Mouse (Mus musculus) retina, adult 2 months (tissue): ENCODE data around the gene Baiap2l2.

Source experiments
- DNase-seq: peaks from one replicate; pipeline ENCODE4 v3.0.0-alpha.2; 2012; ENCODE audit warnings: low read depth, low spot score

Gene Baiap2l2

DNA sequence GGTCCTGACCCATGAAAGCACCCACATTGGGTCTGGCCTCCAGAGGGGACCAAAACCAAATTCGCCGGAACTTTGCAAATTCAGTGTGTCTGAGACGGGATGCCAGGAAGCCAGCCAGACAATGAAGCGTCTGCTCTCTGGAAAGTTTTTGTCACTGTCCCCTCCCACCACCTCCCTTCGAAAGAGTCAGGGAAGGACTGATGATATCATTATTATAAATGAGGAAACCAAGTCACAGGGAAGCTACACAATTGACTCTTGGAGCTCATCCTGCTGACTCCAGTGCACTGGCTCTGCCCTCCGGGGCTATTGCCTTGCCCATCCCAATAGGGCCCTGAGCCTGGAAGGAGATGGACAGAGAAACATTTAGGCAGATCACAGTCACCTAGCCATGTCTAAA is 71.7 kb downstream of the Baiap2l2 start:
- no peak for DNase-seq

DNA sequence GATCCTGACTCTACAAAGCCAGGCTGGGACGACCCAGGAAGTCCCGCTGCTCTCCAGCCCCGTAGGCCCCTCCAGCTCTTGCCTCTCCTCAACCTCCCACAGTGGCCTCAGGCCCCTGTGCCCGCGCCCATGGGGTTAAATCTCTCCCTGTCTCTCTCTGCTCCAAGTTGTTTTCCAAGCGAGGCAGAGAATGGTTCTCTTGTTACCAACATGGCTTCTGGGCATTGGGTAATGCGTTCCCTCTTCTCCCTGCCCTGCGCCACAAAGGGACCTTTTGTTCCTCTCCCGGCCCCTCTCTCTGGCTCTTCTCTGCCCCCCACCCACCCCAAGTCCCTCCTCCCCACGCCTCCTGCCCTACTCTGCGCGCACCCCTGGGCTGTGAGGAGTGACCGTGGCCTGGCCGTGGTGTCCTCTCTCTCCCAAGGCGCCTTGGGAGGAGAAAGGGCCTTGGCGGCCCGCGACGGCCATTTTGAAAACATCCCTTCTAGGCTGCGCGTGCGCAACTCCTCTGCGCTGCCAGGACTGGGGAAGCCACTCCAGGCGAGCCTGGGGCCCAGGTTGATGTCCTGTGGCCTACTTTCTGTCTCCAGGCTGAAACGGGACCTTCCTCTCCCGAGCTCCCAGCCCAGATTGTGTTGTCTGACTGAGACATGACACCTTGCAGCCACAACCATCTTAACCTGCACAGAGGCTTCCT is 72.4 kb downstream of the Baiap2l2 start:
- no peak for DNase-seq

GRCm38 (mm10) chr15:79210357-79210756 is 75.0 kb downstream of the Baiap2l2 start:
- no peak for DNase-seq

DNA sequence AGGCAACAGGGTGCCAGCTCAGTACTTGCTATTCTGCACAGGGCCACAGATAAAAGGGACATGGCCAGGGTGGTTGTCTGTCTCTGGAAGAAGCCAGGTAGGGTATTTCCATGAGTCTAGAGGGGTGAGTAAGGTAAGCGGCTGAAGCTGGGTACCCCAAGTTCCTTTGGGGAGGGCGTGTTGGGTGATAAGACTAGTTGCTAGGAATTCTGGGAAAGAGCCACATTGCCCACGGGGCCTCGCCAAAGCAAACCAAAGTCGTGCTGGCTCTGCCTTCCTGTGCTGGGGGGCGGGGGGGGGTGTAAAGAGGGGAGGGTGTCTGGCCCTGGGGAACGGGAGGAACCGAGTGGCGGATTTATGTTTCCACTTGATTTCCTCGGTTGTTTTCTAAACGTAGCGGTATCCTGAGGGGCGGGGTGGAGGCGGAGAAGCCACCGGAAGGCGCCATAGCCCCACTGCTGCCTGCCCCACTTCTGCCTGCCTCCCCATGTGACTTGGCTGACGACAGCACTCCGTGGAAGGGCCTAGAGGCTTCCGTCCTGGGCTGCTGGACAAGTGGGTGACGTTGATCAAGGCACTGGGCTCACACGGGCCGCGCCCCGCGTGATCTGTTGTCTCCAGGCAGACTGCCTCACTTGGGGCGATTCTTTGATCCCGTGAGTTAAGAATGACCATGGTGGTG is 76.4 kb downstream of the Baiap2l2 start:
- DNase-seq = no peak

GRCm38 (mm10) chr15:79208211-79208610 is 77.1 kb downstream of the Baiap2l2 start:
- no peak for DNase-seq
